Mouse (Mus musculus) neural tube, embryonic 10.5 days (tissue): ENCODE measurements around the gene Hltf.
"Not testable (repeated sequence)": the region's sequence is repeated elsewhere in the genome, so short reads cannot be mapped to it uniquely, and the experiment has no call there.

Experiments used
- DNase-seq: peaks from one replicate; pipeline ENCODE4 v3.0.0-alpha.2; 2017; ENCODE audit warnings: low spot score; ENCODE audit errors: extremely low spot score

Hltf gene

DNA sequence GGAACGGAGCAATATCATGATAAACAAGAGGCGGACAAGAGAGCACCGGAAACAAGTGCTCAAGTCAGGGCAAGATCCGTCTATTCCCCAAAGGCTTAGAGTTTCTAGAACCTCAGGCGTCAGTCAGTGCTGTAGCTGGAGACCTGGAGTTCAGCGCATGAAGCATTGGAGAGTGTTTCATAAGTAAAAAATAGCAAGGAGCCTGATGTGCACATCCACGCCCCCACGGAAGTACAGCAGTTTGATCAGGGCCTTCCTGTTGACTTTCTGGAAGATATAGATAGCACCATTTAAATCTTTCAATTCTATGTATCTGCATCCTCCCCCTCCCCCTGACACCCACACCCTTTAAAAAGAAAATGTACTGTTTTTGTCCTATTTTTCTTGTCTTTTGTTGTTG, 46.7 kb downstream of the Hltf start:
- no peak for DNase-seq

DNA sequence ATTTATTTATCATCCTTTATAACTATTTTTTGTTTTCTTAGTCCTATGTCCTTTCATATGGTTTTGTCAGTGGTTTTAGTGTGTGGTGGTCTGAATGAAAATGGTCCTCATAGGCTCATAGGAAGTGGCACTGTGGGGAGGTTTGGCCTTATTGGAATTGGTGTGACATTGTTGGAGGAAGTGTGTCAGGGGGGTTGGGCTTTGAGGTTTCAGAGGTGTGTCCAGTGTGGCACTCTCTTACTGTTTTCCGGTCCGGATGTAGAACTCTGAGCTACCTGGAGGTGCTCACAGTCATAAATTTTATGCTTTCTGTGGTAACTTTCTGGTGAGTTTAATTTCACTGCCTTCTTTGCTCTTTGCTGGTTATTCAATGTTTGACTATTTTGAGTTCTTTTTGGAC, 47.2 kb downstream of the Hltf start:
- DNase-seq, result no peak

GRCm38 (mm10) chr3:20108881-20109280, 51.3 kb downstream of the Hltf start:
- DNase-seq, result no peak

DNA sequence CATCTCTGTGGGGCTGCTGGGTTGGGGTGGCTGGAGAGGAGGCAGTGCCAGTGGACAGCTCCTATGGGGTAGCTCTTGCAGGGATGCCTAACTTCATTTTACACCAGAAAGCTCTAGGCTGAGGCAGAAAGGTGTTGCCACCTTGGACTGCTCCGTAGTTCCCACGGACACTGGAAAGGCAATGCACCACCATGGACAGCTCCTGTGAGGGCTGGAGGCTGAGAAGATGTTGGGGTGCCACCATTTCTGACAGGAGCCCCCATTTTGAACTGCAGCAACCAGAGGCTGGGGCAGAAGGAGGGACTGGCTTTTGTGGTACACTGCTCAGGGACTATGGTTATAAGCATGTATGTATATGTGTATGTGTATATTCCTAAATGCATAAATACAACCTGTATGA, 54.3 kb downstream of the Hltf start:
- DNase-seq, result no peak

- no peak for DNase-seq
Measured at GRCm38 (mm10) chr3:20119044-20119591, 61.5 kb downstream of the Hltf start.

DNA sequence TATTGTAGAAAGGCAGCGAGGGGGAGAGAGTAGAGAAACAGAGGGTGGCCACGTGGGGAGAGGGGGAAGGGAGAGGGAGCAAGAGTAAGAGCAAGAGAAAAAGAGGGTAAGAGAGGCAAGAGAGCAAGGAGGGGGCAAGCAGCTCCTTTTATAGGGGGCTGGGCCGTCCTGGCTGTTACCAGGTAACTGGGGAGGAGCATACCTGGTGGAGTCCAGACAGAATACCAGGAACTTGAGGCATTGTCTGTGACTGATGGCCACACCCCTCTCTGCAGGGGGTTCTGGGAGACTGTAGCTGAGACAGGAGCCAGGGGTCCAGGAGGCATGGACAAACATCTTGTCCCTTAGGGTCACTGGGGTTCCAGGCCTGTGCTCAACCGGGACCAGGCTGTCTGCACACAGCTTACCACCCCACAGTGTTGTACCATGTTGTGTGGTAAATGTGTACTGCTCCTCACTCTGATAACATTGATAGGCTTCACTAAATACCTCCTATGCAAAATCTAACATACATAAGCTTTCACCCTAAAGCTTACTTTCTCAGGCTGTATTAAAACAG, 62.2 kb downstream of the Hltf start:
- no peak for DNase-seq

GRCm38 (mm10) chr3:20121582-20121981, 64.0 kb downstream of the Hltf start:
- DNase-seq, result not testable (repeated sequence)

- DNase-seq, result no peak
Measured at GRCm38 (mm10) chr3:20125604-20126003, 68.0 kb downstream of the Hltf start.

DNA sequence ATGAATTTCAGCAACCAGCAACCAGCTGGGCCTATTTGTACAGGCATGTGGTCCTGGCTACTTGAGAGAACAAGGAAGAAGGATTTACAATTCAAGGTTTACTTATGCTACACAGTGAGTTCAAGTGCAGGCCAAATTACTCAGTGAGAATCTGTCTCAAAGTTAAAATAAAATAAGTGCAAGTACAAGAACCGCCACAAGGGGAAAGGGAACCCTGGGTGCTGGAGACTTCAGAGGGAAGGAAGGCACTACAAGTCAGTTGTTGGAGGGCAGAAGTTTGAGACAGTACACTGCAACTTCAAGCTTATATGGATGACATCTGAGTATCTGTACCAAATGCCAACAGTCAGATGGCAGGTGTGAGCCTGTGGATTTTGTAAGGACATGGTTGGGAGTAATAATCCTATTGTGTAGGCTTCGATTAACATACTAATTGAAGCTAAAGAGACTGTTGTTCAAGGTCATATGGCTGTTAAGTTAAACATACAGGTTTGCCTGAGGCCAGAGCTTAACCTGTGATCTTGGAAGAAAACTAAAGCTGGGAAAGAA, 69.5 kb downstream of the Hltf start:
- no peak for DNase-seq

DNA sequence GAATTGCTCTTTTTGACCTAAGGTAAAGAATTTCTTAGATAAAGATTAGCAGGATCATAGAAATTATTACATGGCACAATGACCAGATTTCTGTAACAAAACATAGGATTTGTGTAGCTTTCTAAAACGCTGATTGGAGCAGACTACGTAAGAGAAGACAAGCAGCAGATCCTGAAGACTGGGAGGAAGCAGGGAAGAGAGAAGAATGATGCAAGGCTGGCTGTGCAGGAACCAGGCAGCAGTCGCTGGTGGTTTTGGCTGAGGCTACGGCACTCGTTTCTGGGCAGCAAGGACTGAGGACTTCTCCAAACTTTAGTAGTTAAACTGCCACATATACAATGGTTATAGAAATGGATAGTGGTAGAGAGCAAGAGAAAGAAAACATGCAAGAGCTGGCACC, 71.9 kb downstream of the Hltf start:
- DNase-seq, result no peak

DNA sequence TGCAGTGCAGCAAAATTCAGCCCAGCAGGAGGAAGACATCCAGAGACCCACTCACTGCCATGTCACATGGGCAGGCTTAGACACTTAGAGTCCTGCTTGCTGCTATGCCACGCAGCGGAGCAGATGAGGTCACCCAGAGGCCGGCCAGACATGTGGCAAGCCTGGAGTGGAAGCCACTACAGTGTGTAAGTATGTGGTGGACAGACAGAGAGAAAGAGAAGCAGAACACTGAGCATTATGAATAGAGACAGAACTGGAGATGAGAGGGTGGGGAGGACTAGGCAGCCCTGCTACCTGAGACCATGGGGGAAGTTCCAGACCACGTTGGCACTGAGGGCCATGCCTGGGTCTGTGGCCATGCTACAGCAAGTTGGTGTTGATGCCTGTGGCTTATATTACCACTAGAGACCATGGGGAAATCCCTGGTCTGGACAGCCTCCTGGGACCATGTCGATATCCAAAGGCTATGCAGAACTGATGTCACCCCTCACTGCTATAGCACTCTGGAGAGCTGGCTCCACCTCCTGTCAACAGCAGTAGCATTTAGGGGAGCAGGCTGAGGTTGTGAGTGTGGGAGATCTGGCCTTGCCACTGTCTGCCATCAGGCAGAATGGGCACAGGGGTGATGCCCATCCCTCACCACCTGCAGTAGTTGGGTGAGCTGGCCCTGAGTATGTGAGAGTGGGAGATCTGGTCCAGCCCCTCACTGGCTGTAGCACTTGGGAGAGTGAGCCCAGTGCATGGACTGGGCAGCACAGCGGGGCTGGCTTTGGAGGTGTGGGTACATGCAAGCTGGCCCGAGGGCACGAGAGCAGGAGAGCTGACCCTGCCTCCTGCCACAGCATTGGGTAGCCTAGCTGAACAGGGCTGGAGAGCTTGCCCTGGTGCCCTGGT, 73.1 kb downstream of the Hltf start:
- no peak for DNase-seq

DNA sequence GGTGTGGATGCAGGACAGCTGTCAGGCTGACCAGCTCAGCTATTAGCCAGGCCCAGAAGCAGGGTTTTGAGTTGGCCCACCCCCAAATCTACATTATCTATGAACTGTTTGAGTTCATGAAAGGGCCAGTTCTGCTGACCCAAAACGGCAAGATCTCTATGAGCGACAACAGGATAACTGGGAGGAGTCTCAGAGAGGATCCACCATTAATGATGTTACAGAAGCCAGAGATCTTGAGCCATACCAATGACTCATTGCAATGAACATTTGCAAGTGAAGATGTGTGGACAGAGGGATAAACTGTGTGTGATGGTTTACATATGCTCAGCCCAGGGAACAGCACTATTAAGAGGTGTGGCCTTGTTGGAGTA, 73.7 kb downstream of the Hltf start:
- DNase-seq, result no peak

DNA sequence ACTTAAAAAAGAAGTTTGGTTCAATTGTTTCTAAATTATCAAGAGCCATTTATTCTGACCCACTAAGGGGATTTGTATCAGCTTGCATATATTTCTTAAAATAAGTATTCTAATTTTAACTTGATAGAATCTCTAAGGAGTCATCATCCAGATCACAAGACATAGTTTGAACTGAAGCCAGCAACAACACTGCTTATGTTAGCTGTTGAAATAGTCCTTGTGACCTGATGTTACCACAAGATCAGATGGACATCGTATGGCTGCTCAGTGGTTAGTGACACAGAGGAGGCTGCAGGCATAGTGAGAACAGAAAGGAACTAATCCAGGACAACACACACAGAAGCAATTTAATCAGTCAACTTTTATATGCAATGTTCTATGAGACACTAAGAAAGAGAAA, 75.1 kb downstream of the Hltf start:
- no peak for DNase-seq

DNA sequence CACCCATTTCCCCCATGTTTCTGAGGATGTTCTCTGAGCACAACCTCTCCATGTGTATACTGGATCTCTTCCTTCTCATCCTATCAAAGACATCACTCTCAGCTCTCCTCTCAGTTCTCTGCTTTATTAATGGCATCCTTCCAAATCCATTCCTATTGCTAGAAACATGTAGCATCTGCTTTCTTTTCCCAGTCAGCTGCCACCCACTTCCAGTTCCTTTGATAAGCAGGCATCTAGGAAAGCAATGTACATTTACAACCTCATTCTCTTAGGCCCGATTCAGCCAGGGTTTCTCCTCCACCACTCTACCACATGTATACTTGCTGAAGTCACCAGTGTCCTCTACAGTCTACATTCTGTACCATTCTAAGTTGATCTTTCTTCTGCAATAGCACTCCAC, 76.1 kb downstream of the Hltf start:
- no peak for DNase-seq

DNA sequence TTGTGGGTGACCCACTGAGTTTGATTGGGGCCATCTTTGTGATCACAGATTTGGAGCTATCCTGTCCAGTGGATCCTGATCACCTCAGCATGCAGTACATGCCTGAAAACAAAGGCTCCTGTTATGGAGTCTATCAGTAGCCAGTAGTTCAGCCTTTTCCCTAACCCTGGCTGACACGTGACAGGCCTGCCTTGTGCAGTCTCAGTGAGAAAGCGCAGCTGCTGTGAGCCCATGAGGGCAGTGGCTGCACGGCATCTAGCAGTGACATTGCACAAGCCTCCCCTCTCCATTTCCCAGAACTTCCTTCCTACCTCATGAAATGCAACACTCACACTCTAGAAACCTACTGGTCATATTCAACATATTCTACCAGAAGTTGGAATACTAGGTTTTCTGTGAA, 76.9 kb downstream of the Hltf start:
- DNase-seq, result no peak

DNA sequence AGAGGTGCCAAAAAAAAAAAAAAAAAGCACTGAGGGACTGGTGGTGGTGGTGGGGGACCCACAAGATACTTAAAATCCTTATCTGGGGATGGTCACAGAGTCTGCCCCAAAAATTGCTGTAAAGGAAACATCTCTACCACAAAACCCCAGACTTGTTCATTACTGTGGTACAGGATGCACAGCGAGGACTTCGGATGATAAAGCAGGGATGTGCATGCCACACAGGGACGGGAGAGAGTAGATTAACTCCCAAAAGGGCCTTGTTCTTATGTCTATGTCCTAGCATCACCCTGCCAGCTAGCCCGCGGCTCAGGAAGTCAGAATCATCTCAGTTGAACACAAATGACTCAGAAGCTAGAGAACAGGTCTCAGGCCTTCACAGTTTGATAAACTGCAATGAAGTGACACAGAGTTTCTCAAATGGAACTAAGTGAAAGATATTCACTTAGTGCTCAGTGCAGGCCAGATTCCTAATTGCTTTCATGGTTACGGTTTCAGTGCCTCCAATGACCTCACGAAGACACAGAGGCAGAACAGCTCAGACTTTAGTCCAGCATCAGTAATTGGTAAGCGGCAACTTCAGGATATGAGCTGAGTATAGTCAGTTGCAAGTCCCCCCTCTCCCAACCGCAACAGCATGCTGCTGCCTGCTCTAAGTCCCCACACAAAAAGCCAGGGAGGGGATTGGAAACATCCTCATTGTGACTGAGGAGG, 79.4 kb downstream of the Hltf start:
- no peak for DNase-seq

DNA sequence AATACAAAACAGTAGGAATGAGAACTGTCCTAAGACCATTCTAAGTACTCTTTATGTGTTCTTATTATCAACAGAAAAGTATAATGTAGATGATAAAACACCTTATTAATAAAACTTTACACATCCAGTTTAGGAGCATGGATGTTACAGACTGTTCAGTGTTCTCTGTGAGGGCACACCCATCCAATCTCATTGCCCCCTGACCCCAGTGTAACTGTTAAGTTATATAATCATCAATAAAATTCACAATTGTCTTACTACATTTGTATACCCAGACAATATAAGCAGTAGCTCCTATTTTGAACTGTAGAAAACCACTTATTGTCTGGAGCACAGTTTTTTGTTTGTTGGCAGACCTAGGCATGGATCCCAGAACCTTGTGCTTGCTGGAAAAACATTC, 83.6 kb downstream of the Hltf start:
- no peak for DNase-seq

- DNase-seq, result no peak
Measured at GRCm38 (mm10) chr3:20141679-20142078, 84.1 kb downstream of the Hltf start.

DNA sequence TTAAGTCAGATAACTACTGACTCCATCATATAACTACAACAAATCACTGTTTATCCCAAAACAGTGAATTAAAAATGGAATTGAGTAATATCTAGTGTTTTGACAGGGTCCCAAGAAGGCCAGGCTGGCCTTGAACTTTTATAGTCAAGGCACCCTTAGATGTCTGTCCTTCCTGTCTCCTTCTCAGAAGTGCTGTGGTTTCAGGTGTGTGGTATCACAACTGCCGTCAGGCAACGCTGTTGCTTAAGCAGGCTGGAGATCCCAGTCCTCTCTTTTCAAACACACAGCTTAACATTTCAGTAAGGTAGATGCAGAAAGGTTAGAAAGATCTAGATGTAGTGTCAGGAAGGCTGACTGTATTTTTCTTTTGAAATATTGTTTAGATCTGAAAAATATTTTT, 84.5 kb downstream of the Hltf start:
- DNase-seq, result no peak

DNA sequence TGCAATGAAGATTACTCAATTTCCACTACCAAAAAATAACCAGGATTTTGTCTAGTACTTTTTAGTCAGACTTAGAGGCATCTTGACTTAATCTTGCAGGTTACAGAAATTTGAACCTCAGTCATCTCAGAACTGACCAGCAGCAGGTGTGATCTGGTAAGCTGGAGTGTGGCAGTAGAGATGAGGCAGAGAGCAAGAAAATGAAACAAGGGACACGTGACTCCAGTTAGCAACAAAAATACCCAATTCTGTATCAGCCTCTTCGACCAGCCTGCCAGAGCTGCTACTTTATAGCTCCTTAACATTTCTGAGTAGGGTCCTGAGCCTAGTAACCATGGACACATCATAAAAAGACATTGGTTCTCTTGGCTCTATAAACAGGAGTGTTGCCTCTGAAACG, 85.0 kb downstream of the Hltf start:
- DNase-seq, result no peak

GRCm38 (mm10) chr3:20143726-20144125, 86.1 kb downstream of the Hltf start:
- DNase-seq, result no peak

GRCm38 (mm10) chr3:20144401-20144800, 86.8 kb downstream of the Hltf start:
- DNase-seq, result no peak
